Mouse (Mus musculus): ENCODE measurements around the gene Ago4.

Ago4 gene

DNA sequence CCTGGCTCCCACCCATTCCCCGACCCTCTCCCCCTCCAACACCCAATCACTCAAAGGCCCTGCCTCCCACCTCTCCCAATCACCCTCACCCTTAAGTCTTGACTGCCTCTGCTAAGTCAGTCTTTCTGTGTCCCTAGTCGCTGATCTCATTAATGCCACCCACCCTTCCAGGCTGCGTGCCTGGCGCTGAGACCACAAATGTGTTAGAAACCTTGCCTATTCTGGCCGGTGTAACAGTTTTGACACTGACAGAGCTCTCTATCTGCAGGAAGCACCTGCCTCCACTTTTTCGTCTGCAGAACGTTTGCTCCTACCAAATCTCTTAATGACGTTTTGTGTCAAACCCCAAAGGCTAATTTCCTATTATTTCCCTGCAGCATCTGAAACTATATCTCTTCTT lies 64.3 kb downstream of the Ago4 start:
- DNase-seq (ENCODE audit: low spot score): no peak

DNA sequence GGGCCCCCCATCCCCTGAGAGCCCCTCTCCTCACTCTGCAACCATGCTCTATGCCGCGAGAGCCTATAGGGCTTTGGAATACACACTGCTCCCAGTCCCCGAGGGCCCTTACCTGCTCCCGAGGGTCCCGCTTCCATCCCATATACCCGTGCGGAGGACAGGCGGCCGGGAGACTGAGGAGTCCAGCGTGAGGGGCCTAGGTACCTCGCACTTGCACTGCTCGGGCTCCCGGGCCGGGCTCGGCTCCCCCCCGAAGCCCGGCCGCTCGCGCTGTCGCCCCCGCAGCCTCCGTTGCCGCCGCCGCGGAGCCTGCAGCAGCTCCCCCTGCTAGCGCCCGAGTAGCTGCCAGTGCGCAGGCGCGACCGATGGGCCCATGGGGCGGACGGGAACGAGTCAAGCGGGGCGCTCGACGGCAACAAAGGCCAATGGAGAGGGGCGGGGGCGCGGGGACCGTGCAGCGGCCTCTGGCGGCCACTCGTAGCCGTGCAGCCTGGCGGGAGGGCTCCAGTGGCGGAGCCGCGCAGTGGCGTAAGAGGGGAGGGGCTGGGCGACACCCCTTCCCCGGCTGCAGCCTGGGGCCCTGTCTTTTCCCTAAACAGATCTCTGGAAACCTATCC lies 64.9 kb downstream of the Ago4 start, which contains the start of gene Ago1:
TSS of gene Ago1 (minus strand) at position 299 of the 617 bp plus-strand sequence.
- DNase-seq (ENCODE audit: low spot score): peak; percentile 86

DNA sequence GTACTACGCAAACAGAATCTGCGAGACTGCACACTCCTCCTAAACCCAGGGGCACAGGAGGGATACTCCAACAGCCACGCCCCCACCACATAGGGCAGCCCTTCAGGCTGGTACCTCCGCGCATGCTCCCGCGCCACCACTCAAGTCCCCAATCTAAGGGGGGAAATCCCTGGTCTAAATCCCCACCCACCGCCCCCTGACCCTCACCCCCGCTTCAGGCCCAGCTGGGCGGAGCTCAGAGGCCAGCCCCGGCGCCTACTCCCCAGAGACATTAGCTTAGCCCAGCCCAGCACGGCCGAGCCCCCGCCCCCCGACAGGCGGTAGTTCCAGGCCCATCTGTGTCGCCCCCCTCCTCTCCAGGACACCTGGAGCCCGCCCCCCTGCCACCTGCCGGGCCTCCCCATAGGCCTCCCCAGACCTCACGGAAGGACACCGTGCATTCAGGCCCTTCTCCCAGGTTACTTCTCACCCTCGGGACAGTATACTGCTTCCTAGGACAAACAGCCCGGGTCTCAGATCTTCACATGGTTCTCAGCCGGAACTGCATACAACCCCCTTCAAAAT lies 65.5 kb downstream of the Ago4 start:
- DNase-seq (ENCODE audit: low spot score): peak; percentile 16

DNA sequence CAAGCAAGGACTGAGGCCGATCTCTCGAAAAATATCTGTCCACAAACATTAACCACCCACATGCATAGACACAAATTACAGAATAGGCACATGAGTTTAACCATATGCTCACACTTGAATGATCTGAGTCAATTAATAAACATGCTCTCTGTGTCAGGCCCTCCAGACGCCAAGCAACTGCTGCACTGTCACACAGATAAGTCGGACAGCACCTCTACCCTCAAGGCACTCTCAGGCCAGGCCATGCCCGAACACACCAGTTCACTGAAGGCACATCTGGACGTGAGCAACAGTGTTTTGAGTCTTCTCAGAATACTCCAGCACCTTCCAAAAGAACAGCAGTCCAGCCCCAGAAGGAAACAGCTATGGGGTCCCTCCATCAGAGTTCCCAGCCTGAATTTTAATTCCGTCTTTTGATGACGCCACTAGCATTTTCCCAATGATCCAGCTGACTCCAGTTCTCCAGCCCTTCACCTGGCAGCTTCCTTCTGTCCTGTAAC lies 67.0 kb downstream of the Ago4 start:
- no peak for DNase-seq (ENCODE audit: low spot score)

DNA sequence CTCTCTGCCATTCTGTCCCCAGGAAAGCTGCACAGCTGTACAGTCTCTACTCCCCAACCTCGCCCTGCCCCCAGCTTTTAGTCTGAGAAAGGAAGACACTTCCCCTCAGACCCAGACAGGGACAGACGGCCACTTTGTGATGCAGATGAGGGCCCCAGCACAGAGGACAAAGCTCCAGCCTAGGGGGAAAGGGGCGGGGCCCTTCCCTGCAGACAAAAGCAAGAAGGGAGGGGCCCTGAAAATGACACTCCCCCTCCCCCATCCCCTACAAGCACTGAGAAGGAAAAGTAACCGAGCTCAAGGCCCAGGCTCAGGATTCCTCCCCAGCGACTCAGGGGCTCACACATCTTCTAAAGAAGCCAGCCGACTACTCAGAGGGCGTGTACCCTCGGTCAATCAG lies 67.4 kb downstream of the Ago4 start:
- no peak for DNase-seq (ENCODE audit: low spot score)

DNA sequence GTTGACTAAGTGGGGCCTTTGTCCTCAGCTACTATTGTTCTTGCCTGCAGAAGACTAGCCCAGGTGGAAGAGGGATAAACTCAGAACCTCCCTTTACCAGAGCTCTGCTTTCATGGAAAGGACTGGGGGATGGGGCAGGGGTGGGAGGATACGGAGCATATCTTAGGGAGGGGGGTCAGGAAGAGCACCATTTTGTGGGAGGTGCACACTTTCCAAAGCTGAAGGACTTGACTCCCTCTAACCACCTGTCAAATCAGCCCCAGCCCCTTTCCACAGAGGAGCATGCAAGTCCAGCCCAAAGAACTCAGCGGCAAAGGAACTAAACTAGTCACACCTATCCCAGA lies 68.4 kb downstream of the Ago4 start:
- no peak for DNase-seq (ENCODE audit: low spot score)

DNA sequence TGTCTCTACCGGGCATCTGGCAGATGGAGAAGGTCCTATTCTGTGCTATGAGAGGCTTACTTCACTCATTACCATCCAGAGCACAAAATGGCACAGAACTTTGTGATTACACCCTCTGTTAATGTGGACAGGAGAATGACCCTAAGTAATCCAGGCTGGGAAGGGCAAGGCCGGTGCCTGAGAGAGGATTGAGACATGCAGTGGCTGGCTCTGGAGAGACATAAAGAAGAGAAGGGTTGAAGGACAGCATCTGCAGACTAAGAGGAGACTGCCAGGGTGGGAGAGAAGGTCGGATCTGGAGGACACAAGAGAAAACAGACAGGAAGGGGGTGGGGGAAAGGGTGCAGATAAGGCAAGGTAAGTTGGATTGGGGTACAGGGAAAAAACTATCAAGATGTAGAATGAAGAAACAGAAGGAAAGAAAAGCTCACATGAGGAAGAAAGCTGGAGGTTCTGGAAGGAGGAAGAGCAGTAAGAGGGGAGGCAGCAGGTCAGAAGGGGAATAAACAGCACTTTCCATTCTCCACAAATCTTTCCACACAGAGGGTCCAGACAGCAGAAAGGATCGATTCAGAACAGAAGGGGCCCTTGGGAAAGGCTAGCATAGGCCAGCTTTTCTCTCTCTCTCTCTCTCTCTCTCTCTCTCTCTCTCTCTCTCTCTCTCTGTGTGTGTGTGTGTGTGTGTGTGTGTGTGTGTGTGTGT lies 68.9 kb downstream of the Ago4 start:
- no peak for DNase-seq (ENCODE audit: low spot score)

DNA sequence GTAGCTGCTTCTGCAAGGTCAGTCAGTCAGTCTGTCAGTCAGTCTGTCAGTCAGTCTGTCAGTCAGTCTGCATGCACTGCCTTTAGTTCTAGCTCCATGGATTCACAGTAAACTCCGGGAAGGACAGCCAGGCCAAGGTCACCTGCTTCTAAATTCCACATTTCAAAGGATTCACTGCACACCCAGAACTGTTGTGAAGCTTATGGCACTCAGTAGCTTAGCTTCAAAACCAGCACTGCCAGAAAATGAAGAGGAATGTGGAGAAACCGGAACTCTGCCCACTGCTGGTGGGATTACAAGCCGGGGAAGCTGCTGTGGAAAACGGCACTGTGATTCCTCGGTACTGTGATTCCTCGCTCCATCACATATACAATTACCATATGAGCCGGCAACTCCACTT lies 77.8 kb downstream of the Ago4 start:
- DNase-seq (ENCODE audit: low spot score): no peak

DNA sequence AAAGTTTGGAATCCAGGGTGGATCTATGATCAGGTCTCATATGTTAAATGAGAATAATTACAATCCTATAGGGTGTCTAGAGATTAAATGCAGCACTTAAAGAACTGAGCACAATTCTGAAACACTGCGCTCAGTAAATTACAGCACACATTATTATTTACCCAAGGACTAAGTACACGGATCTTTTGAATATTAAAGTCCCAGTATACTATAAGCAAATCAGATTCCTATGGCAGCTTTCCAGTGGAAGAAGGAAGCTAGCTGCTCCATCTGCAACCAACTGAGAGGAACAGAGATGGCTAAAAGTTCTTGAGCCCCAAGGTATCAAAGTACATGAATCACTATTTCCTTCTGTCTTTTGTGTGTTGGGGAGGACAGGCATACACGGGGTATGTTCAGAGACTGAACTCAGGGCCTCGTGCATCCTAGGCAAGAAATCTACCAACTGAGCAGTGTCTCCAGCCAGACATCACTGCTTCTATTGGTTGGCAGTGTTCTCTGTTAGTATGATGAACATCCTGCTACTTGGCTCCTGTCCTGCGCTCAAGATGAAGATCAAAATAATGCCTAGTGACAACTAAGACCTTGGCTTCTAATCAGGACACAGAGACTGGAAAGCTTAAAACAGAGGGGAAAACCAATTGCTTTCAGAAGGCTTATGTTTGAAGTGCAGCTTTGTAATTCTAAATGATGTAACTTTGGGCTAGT lies 78.6 kb downstream of the Ago4 start:
- DNase-seq (ENCODE audit: low spot score): no peak

DNA sequence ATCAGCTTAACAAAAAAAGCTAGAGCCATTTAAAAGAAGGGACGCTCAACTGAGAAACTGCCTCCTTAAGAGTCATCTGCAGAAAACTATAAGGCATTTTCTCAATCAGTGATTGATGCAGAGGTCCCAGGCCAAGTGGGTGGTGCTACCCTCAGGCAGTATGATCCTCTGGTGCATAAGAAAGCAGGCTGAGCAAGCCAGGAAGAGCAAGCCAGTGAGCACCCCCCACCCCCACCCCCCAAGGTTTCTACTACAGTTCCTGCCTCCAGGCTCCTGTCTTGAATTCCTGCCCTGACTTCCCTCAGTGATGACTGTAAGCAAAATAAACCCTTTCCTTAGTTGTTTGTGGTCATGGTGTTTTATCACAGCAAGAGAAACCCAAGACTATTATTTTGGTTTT lies 83.0 kb downstream of the Ago4 start:
- DNase-seq (ENCODE audit: low spot score): no peak

DNA sequence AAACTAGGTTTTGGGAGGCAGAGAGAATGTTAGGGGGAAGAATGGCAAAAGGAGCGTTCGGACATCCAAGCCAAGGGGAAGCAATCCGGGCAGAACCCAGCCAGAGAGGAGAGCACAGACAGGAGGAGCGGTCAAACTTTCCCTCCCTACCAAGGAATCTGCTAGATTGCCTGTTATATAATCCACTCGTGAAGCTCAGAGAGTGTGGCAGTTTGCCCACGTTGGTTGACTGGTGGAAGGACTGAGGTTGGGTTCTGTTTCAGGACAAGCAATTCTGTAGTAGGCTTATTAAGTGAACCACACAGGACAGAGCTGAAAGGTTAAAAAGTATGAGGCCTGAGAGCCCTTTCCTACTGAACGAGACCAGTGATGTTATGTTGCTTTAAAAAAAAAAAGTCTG lies 86.1 kb downstream of the Ago4 start:
- DNase-seq (ENCODE audit: low spot score): no peak

DNA sequence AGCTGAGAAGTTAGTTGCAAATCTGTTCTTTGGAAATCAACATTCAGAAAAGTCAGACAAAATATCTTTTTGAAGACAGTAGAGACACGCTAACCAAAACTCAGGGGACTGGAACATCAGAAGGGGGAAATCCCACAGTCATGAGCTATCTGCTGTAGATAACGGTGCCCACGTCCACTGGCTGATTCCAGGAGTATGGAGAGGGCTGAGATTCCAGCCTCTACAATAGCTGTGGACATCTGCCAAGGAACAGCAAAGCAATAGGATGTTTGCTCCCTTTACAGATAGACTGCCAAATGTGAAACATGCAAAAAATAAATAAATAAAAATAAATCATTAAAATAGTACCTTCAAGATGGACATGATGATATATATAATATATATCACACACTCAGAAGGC lies 88.7 kb downstream of the Ago4 start:
- DNase-seq (ENCODE audit: low spot score): no peak

Data from spleen, adult 12 weeks (tissue).